Mouse (Mus musculus): ENCODE measurements at regions not wholly inside any gene's neighbourhood (a gene's known extent, or its start where the extent isn't known, plus 50 kb on each side); places are given as distances from the start of the nearest gene placed in this dataset.

DNA sequence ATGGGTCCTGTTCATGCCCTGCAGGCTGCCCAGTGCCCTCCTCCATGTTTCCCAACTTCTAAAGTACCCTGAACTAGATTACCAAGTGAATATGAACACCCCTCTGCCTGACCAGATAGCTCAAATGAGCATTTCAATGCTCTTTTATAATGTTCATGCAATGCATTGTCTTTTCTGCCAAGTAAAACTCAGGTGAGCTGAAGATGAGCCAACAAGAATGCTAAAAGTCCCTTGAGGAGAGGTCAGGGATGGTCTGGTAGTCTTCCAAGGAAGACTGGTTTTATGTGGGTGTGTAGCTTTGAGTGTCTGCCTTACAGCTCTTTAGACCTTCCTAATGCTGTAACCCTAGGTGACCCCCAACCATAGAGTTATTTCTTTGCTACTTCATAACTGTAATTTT lies 58.0 kb upstream of the Abca12 start:
- intact Hi-C loops (cut with DNase I): no loop called here

DNA sequence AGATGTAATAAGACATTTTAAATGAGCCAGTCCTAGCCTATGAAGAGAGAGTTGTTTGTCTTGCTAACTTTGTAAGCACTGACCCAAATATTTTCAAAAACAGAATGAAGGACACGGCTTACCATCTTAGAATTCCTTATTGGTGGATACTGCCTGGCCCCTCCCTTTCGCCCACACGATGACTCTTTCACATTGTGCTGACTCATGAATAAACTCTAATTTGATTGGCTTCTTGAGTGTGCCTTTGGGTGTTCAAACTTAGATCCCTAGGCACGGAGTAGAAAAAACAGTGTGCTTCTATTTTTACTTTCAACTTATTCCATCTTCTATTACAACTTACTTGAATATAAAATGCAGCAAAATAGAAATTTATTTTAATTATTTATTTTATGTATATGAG lies 68.4 kb upstream of the Abca12 start:
- intact Hi-C loops (cut with DNase I): no loop called here

DNA sequence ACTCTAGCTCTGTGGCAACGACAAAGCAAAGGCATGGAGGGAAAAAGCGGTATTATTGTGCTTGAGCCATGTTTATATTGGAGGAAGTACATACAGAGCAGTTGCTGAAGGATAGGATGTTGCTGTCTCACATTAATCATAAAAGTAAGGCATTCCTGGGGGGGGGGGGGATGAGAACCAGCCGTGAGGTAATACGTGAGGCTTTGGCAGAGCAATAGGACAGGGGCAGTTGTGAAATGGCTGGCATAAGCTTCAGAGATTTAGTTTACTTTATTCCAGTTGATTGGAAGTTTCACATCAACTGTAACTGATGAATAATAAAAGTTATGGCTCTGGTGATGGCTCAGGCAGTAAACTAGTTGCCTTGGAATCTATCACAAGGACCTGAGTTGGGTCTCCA lies 62.4 kb upstream of the Atic start:
- intact Hi-C loops (cut with DNase I): no loop called here

DNA sequence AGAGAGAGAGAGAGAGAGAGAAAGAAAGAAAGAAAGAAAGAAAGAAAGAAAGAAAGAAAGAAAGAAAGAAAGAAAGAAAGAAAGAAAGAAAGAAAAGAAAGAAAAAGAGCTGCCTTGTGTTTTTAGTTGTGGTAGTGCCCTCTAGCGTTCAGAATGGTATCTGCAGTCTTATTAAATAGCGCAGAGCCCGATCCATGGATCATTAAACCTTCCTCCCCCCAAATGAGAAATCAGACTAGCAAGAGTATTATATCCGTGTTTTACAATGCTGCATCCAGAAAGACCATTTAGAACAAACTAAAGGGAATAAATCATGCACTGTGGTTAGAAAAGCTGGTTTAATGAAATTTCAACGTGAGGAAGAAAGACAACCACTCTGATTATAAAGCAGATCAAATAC lies 51.1 kb upstream of the Atic start:
- intact Hi-C loops (cut with DNase I): loop anchor here (10.0 kb wide), 1 partner anchor 221 kb away; no protein-coding TSS in a partner anchor

DNA sequence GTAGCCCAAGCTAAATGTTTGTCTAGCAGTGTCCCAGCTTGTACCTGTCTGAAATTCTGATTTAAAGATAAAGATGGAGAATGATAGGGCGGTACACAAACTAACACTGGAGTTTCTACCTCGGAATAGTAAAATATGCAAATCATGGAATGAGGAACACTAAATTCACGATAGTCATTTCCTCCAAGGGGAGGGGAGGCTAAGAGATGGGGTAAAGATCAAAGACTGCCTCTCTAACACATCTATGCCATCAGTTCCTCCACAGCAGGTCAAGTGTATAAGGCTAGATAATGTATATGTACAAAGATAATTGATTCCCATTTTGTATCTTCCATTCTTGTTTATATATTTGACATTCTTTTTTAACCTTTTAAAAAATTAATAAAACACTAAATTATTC lies 50.4 kb upstream of the Atic start:
- intact Hi-C loops (cut with DNase I): loop anchor here (10.0 kb wide), 1 partner anchor 222 kb away; no protein-coding TSS in a partner anchor

All from adrenal gland (tissue).